Mouse (Mus musculus): Measurements from ENCODE around the gene Rcan3.

DNA sequence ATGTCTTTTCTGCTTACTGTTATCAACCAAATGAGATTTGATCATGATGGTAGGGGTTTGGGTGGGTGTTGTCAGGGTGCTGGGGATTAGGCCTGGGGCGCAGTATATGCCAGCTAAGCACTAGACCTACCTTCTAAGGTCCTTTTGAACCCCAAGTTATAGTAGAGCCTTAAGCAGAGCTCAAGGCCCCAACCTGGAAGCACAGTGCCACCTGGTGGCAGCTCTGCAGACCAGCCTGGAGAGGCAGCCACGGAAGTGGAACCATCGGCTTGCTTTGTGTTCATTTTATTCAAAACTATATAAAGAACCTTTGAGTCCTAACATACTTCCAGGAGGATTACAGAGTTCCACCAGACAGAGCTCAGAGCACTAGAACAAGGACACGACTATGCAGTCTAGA is 22.0 kb downstream of the Rcan3 start:
- no peak for TF ChIP-seq POLR2AphosphoS2 (IDR thresholded peaks at IDR 0.05; ENCODE audit: insufficient read length, low read depth)
- no peak for TF ChIP-seq POLR2A (IDR thresholded peaks at IDR 0.05; ENCODE audit: insufficient read length, low read depth)
- no peak for TF ChIP-seq E2F4 (IDR thresholded peaks at IDR 0.05; ENCODE audit: insufficient read depth)
